Mouse (Mus musculus) C2C12 (cell line): ENCODE measurements around the gene Stard7.
A peak's percentile ranks its signal among the peaks of the same experiment; 100 is the strongest.

Experiments
- CTCF ChIP-seq: IDR thresholded peaks from one replicate; pipeline ENCODE4 v1.5.1; 2011; ENCODE audit not compliant: control insufficient read depth, insufficient read depth, insufficient read length
- FOSL1 ChIP-seq: IDR thresholded peaks from one replicate; pipeline ENCODE4 v1.8.0; 2011; ENCODE audit warnings: mild to moderate bottlenecking, low read length; ENCODE audit not compliant: poor library complexity, insufficient read depth, severe bottlenecking
- MAX ChIP-seq: IDR thresholded peaks from one replicate; pipeline ENCODE4 v1.6.1; 2011; ENCODE audit warnings: mild to moderate bottlenecking, control low read depth
- MYOD1 ChIP-seq: IDR thresholded peaks from one replicate; pipeline ENCODE4 v1.6.1; 2011; ENCODE audit warnings: low read depth; ENCODE audit not compliant: control insufficient read depth, insufficient read length
- USF1 ChIP-seq: IDR thresholded peaks from one replicate; pipeline ENCODE4 v1.6.1; 2011; ENCODE audit warnings: low read depth, mild to moderate bottlenecking, control low read depth, moderate library complexity

GRCm38 (mm10) chr2:127313878-127314277 lies 43.9 kb downstream of the Stard7 start:
- TF ChIP-seq CTCF (peak; percentile 49), FOSL1 (no peak), MYOD1 (no peak), USF1 (no peak), MAX (no peak)
